In genomic region chr10:81135831-81136705, GRCm38 (mm10) we compare ENCODE assay signal across 8 mouse cellular contexts. TPM values are rescaled to one million over a fixed set of nuclear protein-coding genes. Genes with fewer than 3 reads are reported as not detected.
A peak's percentile ranks its signal among the peaks of the same experiment; 100 is the strongest.
DNase-seq lines count a peak whose midpoint lies in the region; ATAC-seq and TF ChIP-seq lines count a peak whose summit lies in the region.

No protein-coding gene starts in this region.

- TF ChIP-seq POLR2A in brain, embryonic 14.5 days (IDR thresholded peaks at IDR 0.05; ENCODE audit: borderline replicate concordance, extremely low read depth, insufficient read depth, insufficient read length, poor library complexity, severe bottlenecking) = peak; percentile 60

- peak overlapping the region; percentile 90 for H3K4me2 ChIP-seq in heart, embryonic 13.5 days
- H3K4me2 ChIP-seq in liver, postnatal 0 days (ENCODE audit: low read depth, low read length) = peak overlapping the region; percentile 98
- peak overlapping the region; percentile 98 for H3K4me2 ChIP-seq in neural tube, embryonic 13.5 days
- H3K4me2 ChIP-seq in stomach, embryonic 16.5 days (ENCODE audit: low read depth, low read length) = peak overlapping the region; percentile 98

- no peaks in the 10 kb centered on the region for H3K36me3 ChIP-seq in C2C12 (ENCODE audit: control insufficient read depth, insufficient read depth)
- H3K36me3 ChIP-seq in heart, embryonic 13.5 days = no peaks in the 10 kb centered on the region
- peaks cover 5% of the 10 kb centered on the region for H3K36me3 ChIP-seq in liver, postnatal 0 days (replicated peaks; ENCODE audit: insufficient read depth, low read length)
- no peaks in the 10 kb centered on the region for H3K36me3 ChIP-seq in neural tube, embryonic 13.5 days
- no peaks in the 10 kb centered on the region; the same call in 1 of the 2 replicates for H3K36me3 ChIP-seq in stomach, embryonic 16.5 days (ENCODE audit: control insufficient read depth, insufficient read depth, low read length)

- peaks cover 32% of the 10 kb centered on the region for H3K79me3 ChIP-seq in C2C12 (ENCODE audit: low read depth)

- H3K27me3 ChIP-seq in C2C12 (ENCODE audit: control insufficient read depth, insufficient read depth, insufficient read length) = no peaks in the 10 kb centered on the region
- peaks cover 13% of the 10 kb centered on the region for H3K27me3 ChIP-seq in heart, embryonic 13.5 days (replicated peaks)
- no peaks in the 10 kb centered on the region for H3K27me3 ChIP-seq in liver, postnatal 0 days (ENCODE audit: insufficient read depth, low read length)
- peaks cover 43% of the 10 kb centered on the region for H3K27me3 ChIP-seq in neural tube, embryonic 13.5 days
- no peaks in the 10 kb centered on the region; the same call in 1 of the 2 replicates for H3K27me3 ChIP-seq in stomach, embryonic 16.5 days (ENCODE audit: control insufficient read depth, insufficient read depth, low read length)

- H3K27ac ChIP-seq in heart, embryonic 13.5 days (replicated peaks) = peak overlapping the region; percentile 99
- peak overlapping the region; percentile 100 for H3K27ac ChIP-seq in liver, postnatal 0 days (ENCODE audit: low read depth)
- H3K27ac ChIP-seq in neural tube, embryonic 13.5 days (replicated peaks) = peak overlapping the region; percentile 98
- H3K27ac ChIP-seq in stomach, embryonic 16.5 days (ENCODE audit: low read length) = peak overlapping the region; percentile 100

- peaks cover 48% of the 10 kb centered on the region for H3K4me1 ChIP-seq in heart, embryonic 13.5 days
- H3K4me1 ChIP-seq in liver, postnatal 0 days (ENCODE audit: insufficient read depth) = peaks cover 43% of the 10 kb centered on the region
- H3K4me1 ChIP-seq in neural tube, embryonic 13.5 days (replicated peaks) = peaks cover 46% of the 10 kb centered on the region
- H3K4me1 ChIP-seq in stomach, embryonic 16.5 days (ENCODE audit: control insufficient read depth, insufficient read depth, low read length) = peaks cover 45% of the 10 kb centered on the region

- H3K9ac ChIP-seq in heart, embryonic 13.5 days = peak overlapping the region; percentile 100
- H3K9ac ChIP-seq in liver, postnatal 0 days (replicated peaks) = peak overlapping the region; percentile 100
- H3K9ac ChIP-seq in neural tube, embryonic 13.5 days = peak overlapping the region; percentile 97
- H3K9ac ChIP-seq in stomach, embryonic 16.5 days (ENCODE audit: low read length) = peak overlapping the region; percentile 99

- under 1% methylated on average over 60 of the region's 86 CpGs for WGBS in heart, embryonic 13.5 days
- under 1% methylated on average over 50 of the region's 86 CpGs for WGBS in liver, postnatal 0 days (ENCODE audit: insufficient replicate concordance)
- WGBS in neural tube, embryonic 13.5 days = under 1% methylated on average over 79 of the region's 86 CpGs
- under 1% methylated on average over 83 of the region's 86 CpGs for WGBS in stomach, embryonic 16.5 days

- H3ac ChIP-seq in C2C12 (ENCODE audit: control insufficient read depth, insufficient read length, low read depth) = peak overlapping the region; percentile 88

- DNase-seq in brain, embryonic 14.5 days (ENCODE audit: low read depth) = peak; percentile 82
- peak; percentile 87 for DNase-seq in kidney, postnatal 10 days
- peak; percentile 86 for DNase-seq in liver, postnatal 0 days

- peak overlapping the region; percentile 96 for H3K4me3 ChIP-seq in C2C12 (ENCODE audit: insufficient read depth, poor library complexity, severe bottlenecking)
- peak overlapping the region; percentile 96 for H3K4me3 ChIP-seq in heart, embryonic 13.5 days
- peak overlapping the region; percentile 97 for H3K4me3 ChIP-seq in liver, postnatal 0 days (ENCODE audit: low read depth, low read length)
- H3K4me3 ChIP-seq in neural tube, embryonic 13.5 days = peak overlapping the region; percentile 85
- H3K4me3 ChIP-seq in stomach, embryonic 16.5 days (replicated peaks; ENCODE audit: low read length) = peak overlapping the region; percentile 96

- no peak for TF ChIP-seq EP300 in liver, postnatal 0 days (IDR thresholded peaks at IDR 0.05; ENCODE audit: low read depth)

- TF ChIP-seq CTCF in C2C12 (IDR thresholded peaks at IDR 0.05; ENCODE audit: control insufficient read depth, insufficient read depth, insufficient read length) = no peak
- peak; percentile 17; the same call in 1 of the 2 replicates for TF ChIP-seq CTCF in brain, embryonic 14.5 days (IDR thresholded peaks at IDR 0.05; ENCODE audit: borderline replicate concordance, extremely low read depth, insufficient read depth, insufficient read length)
- 0 out of 2 replicates have a peak, but pooled peaks have one; percentile 5 for TF ChIP-seq CTCF in liver, postnatal 0 days (IDR thresholded peaks at IDR 0.05; ENCODE audit: low read depth)

- no peaks in the 10 kb centered on the region for H3K9me3 ChIP-seq in heart, embryonic 13.5 days
- no peaks in the 10 kb centered on the region for H3K9me3 ChIP-seq in liver, postnatal 0 days (ENCODE audit: low read length)
- H3K9me3 ChIP-seq in neural tube, embryonic 13.5 days = no peaks in the 10 kb centered on the region
- H3K9me3 ChIP-seq in stomach, embryonic 16.5 days (replicated peaks; ENCODE audit: control insufficient read depth, low read length) = no peaks in the 10 kb centered on the region

- peaks cover 34% of the 10 kb centered on the region for H3K79me2 ChIP-seq in C2C12 (ENCODE audit: control insufficient read depth, insufficient read depth)

- peak; percentile 18 for ATAC-seq in erythroid progenitor cell, adult 5-6 weeks (replicated peaks; ENCODE audit: low FRiP score, poor library complexity, severe bottlenecking)
- ATAC-seq in heart, embryonic 13.5 days (ENCODE audit: extremely low read depth, insufficient number of reproducible peaks, low FRiP score, low TSS enrichment) = no peak; the same call in 1 of the 2 replicates
- ATAC-seq in liver, postnatal 0 days = peak; percentile 27
- ATAC-seq in neural tube, embryonic 13.5 days (ENCODE audit: low read depth) = peak; percentile 26
- peak; percentile 52 for ATAC-seq in stomach, embryonic 16.5 days (ENCODE audit: insufficient read depth, low FRiP score)

RNA-seq across cellular contexts. Expression of gene Zbtb7a, which starts 1.0 kb away (rescaled TPM):
- 19.9 TPM for polyA plus RNA-seq in C2C12 (2012; fragmentation: generic; extraction: Trizol)
- 9.2 and 12.7 TPM in 2 replicates for polyA plus RNA-seq in brain, embryonic 14.5 days (2012; rRNA removed)
- 31.7 and 33.1 TPM in 2 replicates for total RNA-seq in erythroid progenitor cell, adult 5-6 weeks (2015; ENCODE audit: low replicate concordance)
- 23.1 and 33.2 TPM in 2 replicates for total RNA-seq in erythroid progenitor cell, adult 5-6 weeks (2017; ENCODE audit: low replicate concordance)
- polyA plus RNA-seq in heart, embryonic 13.5 days (2015; fragmentation: Nextera tagmentation; extraction: Ambion mirVana) = 19.5 and 20.1 TPM in 2 replicates
- 29.7 and 33.8 TPM in 2 replicates for polyA plus RNA-seq in liver, postnatal 0 days (2015; fragmentation: Nextera tagmentation; extraction: Ambion mirVana)
- 12.2 and 14.9 TPM in 2 replicates for polyA plus RNA-seq in neural tube, embryonic 13.5 days (2015; fragmentation: Nextera tagmentation; extraction: Ambion mirVana)
- polyA plus RNA-seq in stomach, embryonic 16.5 days (2015; fragmentation: Nextera tagmentation; extraction: Ambion mirVana) = 36.6 and 47.4 TPM in 2 replicates

RNA-seq across cellular contexts. Expression of gene Map2k2, which starts 30.4 kb away (rescaled TPM):
- 92.2 TPM for polyA plus RNA-seq in C2C12 (2012; fragmentation: generic; extraction: Trizol)
- polyA plus RNA-seq in brain, embryonic 14.5 days (2012; rRNA removed) = 203 and 214 TPM in 2 replicates
- 36.4 and 39.4 TPM in 2 replicates for total RNA-seq in erythroid progenitor cell, adult 5-6 weeks (2015; ENCODE audit: low replicate concordance)
- 54.0 and 71.5 TPM in 2 replicates for total RNA-seq in erythroid progenitor cell, adult 5-6 weeks (2017; ENCODE audit: low replicate concordance)
- 150 TPM in 2 replicates for polyA plus RNA-seq in heart, embryonic 13.5 days (2015; fragmentation: Nextera tagmentation; extraction: Ambion mirVana)
- polyA plus RNA-seq in liver, postnatal 0 days (2015; fragmentation: Nextera tagmentation; extraction: Ambion mirVana) = 93.2 and 93.9 TPM in 2 replicates
- polyA plus RNA-seq in neural tube, embryonic 13.5 days (2015; fragmentation: Nextera tagmentation; extraction: Ambion mirVana) = 217 and 244 TPM in 2 replicates
- polyA plus RNA-seq in stomach, embryonic 16.5 days (2015; fragmentation: Nextera tagmentation; extraction: Ambion mirVana) = 143 and 145 TPM in 2 replicates

RNA-seq across cellular contexts. Expression of gene Pias4, which starts 31.7 kb away (rescaled TPM):
- polyA plus RNA-seq in C2C12 (2012; fragmentation: generic; extraction: Trizol) = 31.6 TPM
- polyA plus RNA-seq in brain, embryonic 14.5 days (2012; rRNA removed) = 38.4 and 47.8 TPM in 2 replicates
- total RNA-seq in erythroid progenitor cell, adult 5-6 weeks (2015; ENCODE audit: low replicate concordance) = 24.1 and 27.2 TPM in 2 replicates
- total RNA-seq in erythroid progenitor cell, adult 5-6 weeks (2017; ENCODE audit: low replicate concordance) = 15.3 and 46.0 TPM in 2 replicates
- 35.7 and 40.3 TPM in 2 replicates for polyA plus RNA-seq in heart, embryonic 13.5 days (2015; fragmentation: Nextera tagmentation; extraction: Ambion mirVana)
- 14.6 and 16.1 TPM in 2 replicates for polyA plus RNA-seq in liver, postnatal 0 days (2015; fragmentation: Nextera tagmentation; extraction: Ambion mirVana)
- 60.0 and 77.5 TPM in 2 replicates for polyA plus RNA-seq in neural tube, embryonic 13.5 days (2015; fragmentation: Nextera tagmentation; extraction: Ambion mirVana)
- polyA plus RNA-seq in stomach, embryonic 16.5 days (2015; fragmentation: Nextera tagmentation; extraction: Ambion mirVana) = 34.8 and 35.8 TPM in 2 replicates

RNA-seq across cellular contexts. Expression of gene Creb3l3, which starts 37.4 kb away (rescaled TPM):
- 0.06 TPM for polyA plus RNA-seq in C2C12 (2012; fragmentation: generic; extraction: Trizol)
- 0.19 and 0.20 TPM in 2 replicates for polyA plus RNA-seq in brain, embryonic 14.5 days (2012; rRNA removed)
- total RNA-seq in erythroid progenitor cell, adult 5-6 weeks (2015; ENCODE audit: low replicate concordance) = not detected in 2 replicates
- total RNA-seq in erythroid progenitor cell, adult 5-6 weeks (2017; ENCODE audit: low replicate concordance) = not detected in 2 replicates
- 0.83 and 1.1 TPM in 2 replicates for polyA plus RNA-seq in heart, embryonic 13.5 days (2015; fragmentation: Nextera tagmentation; extraction: Ambion mirVana)
- polyA plus RNA-seq in liver, postnatal 0 days (2015; fragmentation: Nextera tagmentation; extraction: Ambion mirVana) = 181 and 183 TPM in 2 replicates
- polyA plus RNA-seq in neural tube, embryonic 13.5 days (2015; fragmentation: Nextera tagmentation; extraction: Ambion mirVana) = 0.27 and 0.90 TPM in 2 replicates
- 14.5 and 18.9 TPM in 2 replicates for polyA plus RNA-seq in stomach, embryonic 16.5 days (2015; fragmentation: Nextera tagmentation; extraction: Ambion mirVana)

RNA-seq across cellular contexts. Expression of gene Eef2, which starts 40.4 kb away (rescaled TPM):
- 2,537 TPM for polyA plus RNA-seq in C2C12 (2012; fragmentation: generic; extraction: Trizol)
- polyA plus RNA-seq in brain, embryonic 14.5 days (2012; rRNA removed) = 1,504 and 1,952 TPM in 2 replicates
- 267 and 296 TPM in 2 replicates for total RNA-seq in erythroid progenitor cell, adult 5-6 weeks (2015; ENCODE audit: low replicate concordance)
- 399 and 622 TPM in 2 replicates for total RNA-seq in erythroid progenitor cell, adult 5-6 weeks (2017; ENCODE audit: low replicate concordance)
- polyA plus RNA-seq in heart, embryonic 13.5 days (2015; fragmentation: Nextera tagmentation; extraction: Ambion mirVana) = 393 and 411 TPM in 2 replicates
- polyA plus RNA-seq in liver, postnatal 0 days (2015; fragmentation: Nextera tagmentation; extraction: Ambion mirVana) = 310 and 313 TPM in 2 replicates
- polyA plus RNA-seq in neural tube, embryonic 13.5 days (2015; fragmentation: Nextera tagmentation; extraction: Ambion mirVana) = 532 and 537 TPM in 2 replicates
- 533 and 575 TPM in 2 replicates for polyA plus RNA-seq in stomach, embryonic 16.5 days (2015; fragmentation: Nextera tagmentation; extraction: Ambion mirVana)
